Mouse (Mus musculus) embryo, embryonic 11 days (tissue): ENCODE measurements at regions not wholly inside any gene's neighbourhood (a gene's known extent, or its start where the extent isn't known, plus 50 kb on each side); places are given as distances from the start of the nearest gene placed in this dataset.

Experiments
- DNase-seq: peaks from one replicate; pipeline ENCODE4 v3.0.0-alpha.2; 2015

- DNase-seq, result no peak
These were observed 116.7 kb upstream of the Pik3r1 start for GRCm38 (mm10) chr13:101884752-101885151.

- DNase-seq, result no peak
These were observed 123.5 kb upstream of the Pik3r1 start for GRCm38 (mm10) chr13:101891473-101891872.

GRCm38 (mm10) chr13:101893035-101893600 is 125.1 kb upstream of the Pik3r1 start:
- no peak for DNase-seq

GRCm38 (mm10) chr13:101895161-101895560 is 127.1 kb upstream of the Pik3r1 start:
- no peak for DNase-seq

GRCm38 (mm10) chr13:101895686-101896085 is 127.7 kb upstream of the Pik3r1 start:
- no peak for DNase-seq

- no peak for DNase-seq
These were observed 128.9 kb upstream of the Pik3r1 start for GRCm38 (mm10) chr13:101896946-101897345.

GRCm38 (mm10) chr13:101902213-101902612 is 134.2 kb upstream of the Pik3r1 start:
- no peak for DNase-seq

- DNase-seq, result peak; percentile 38
These were observed 138.1 kb upstream of the Pik3r1 start for GRCm38 (mm10) chr13:101905909-101906676.

GRCm38 (mm10) chr13:101909026-101909425 is 141.0 kb upstream of the Pik3r1 start:
- DNase-seq, result no peak

GRCm38 (mm10) chr13:101910687-101911086 is 142.7 kb upstream of the Pik3r1 start:
- DNase-seq, result no peak

- no peak for DNase-seq
These were observed 146.1 kb upstream of the Pik3r1 start for GRCm38 (mm10) chr13:101914132-101914531.

GRCm38 (mm10) chr13:101914691-101915541 is 146.9 kb upstream of the Pik3r1 start:
- no peak for DNase-seq

GRCm38 (mm10) chr13:101915542-101915941 is 147.5 kb upstream of the Pik3r1 start:
- no peak for DNase-seq

- DNase-seq, result no peak
These were observed 148.1 kb upstream of the Pik3r1 start for GRCm38 (mm10) chr13:101915948-101916594.

- DNase-seq, result no peak
These were observed 148.9 kb upstream of the Pik3r1 start for GRCm38 (mm10) chr13:101916876-101917275.

GRCm38 (mm10) chr13:101918185-101918584 is 150.2 kb upstream of the Pik3r1 start:
- DNase-seq, result no peak

- DNase-seq, result no peak
These were observed 151.2 kb upstream of the Pik3r1 start for GRCm38 (mm10) chr13:101919266-101919665.

GRCm38 (mm10) chr13:101920384-101920783 is 152.4 kb upstream of the Pik3r1 start:
- DNase-seq, result no peak

GRCm38 (mm10) chr13:101924637-101925036 is 156.6 kb upstream of the Pik3r1 start:
- no peak for DNase-seq

- no peak for DNase-seq
These were observed 163.2 kb upstream of the Pik3r1 start for GRCm38 (mm10) chr13:101931264-101931663.

- no peak for DNase-seq
These were observed 163.9 kb upstream of the Pik3r1 start for GRCm38 (mm10) chr13:101931882-101932281.

GRCm38 (mm10) chr13:101935843-101936242 is 167.8 kb upstream of the Pik3r1 start:
- DNase-seq, result peak; percentile 29

- no peak for DNase-seq
These were observed 186.5 kb upstream of the Pik3r1 start for GRCm38 (mm10) chr13:101954521-101954920.
